Mouse (Mus musculus) heart, postnatal 0 days (tissue): ENCODE results near the gene Tfpi2. TPM values are rescaled to one million over a fixed set of nuclear protein-coding genes. Genes with fewer than 3 reads are reported as not detected.

Experiments used
- ATAC-seq: fragments of 200-750 bp; cut with Nextera tagmentation; 2 replicates; pipeline ENCODE4 v1.8.0; 2017; ENCODE audit warnings: low read depth, moderate number of reproducible peaks, moderate library complexity; ENCODE audit not compliant: insufficient read depth
- DNase-seq: peaks from one replicate; pipeline ENCODE4 v3.0.0-alpha.2; 2016; ENCODE audit warnings: low spot score
- H3K27ac ChIP-seq: fragments of 300-500 bp; sonication (generic); 2 replicates; pipeline ENCODE4 v1.5.1; 2014; ENCODE audit warnings: low read depth, mild to moderate bottlenecking
- H3K27me3 ChIP-seq: fragments of 300-500 bp; sonication (generic); 2 replicates; pipeline ENCODE4 v1.6.1; 2014; ENCODE audit warnings: low read length, mixed read lengths; ENCODE audit not compliant: control insufficient read depth, insufficient read depth
- H3K36me3 ChIP-seq: fragments of 300-500 bp; sonication (generic); replicated peaks from 2 replicates; pipeline ENCODE4 v1.6.1; 2014; ENCODE audit warnings: low read length, mixed read lengths; ENCODE audit not compliant: control insufficient read depth, insufficient read depth
- H3K4me1 ChIP-seq: fragments of 300-500 bp; sonication (generic); 2 replicates; pipeline ENCODE4 v1.6.1; 2014; ENCODE audit warnings: antibody characterized with exemption; ENCODE audit not compliant: control insufficient read depth, insufficient read depth
- H3K4me2 ChIP-seq: fragments of 300-500 bp; sonication (generic); 2 replicates; pipeline ENCODE4 v1.6.1; 2014; ENCODE audit warnings: low read depth, mild to moderate bottlenecking, low read length, moderate library complexity
- H3K4me3 ChIP-seq: fragments of 300-500 bp; sonication (generic); 2 replicates; pipeline ENCODE4 v1.5.1; 2014; ENCODE audit warnings: low read depth, low read length
- H3K9ac ChIP-seq: fragments of 300-500 bp; sonication (generic); replicated peaks from 2 replicates; pipeline ENCODE4 v1.6.1; 2014; ENCODE audit warnings: low read depth, low read length, mixed read lengths
- H3K9me3 ChIP-seq: fragments of 300-500 bp; sonication (generic); replicated peaks from 2 replicates; pipeline ENCODE4 v1.6.1; 2016; ENCODE audit warnings: low read length; ENCODE audit not compliant: control insufficient read depth
- CTCF ChIP-seq: IDR thresholded peaks from 2 replicates; pipeline ENCODE4 v1.5.1; 2016; ENCODE audit warnings: antibody characterized with exemption, control low read depth, low read depth
- EP300 ChIP-seq: IDR thresholded peaks from 2 replicates; pipeline ENCODE4 v1.6.1; 2016; ENCODE audit warnings: antibody characterized with exemption, low read depth
- WGBS: fragments of 180-500 bp; shearing (Covaris S2); extraction: QIAGEN DNeasy Blood & Tissue Kit; methylation state at CpG from one replicate; pipeline ENCODE4 v1.1.7; 2014; 5-methylcytosine and 5-hydroxymethylcytosine counted together
- polyA plus RNA-seq: library from polyadenylated mRNA; unstranded; fragments of >200 nt; fragmentation: Nextera tagmentation; extraction: Ambion mirVana; gene quantifications from 2 replicates; pipeline ENCODE4 v1.2.1, GENCODE M21; 2015
- total RNA-seq: library from RNA; depleted of rRNA; stranded (reverse); fragments of >200 nt; gene quantifications from 2 replicates; pipeline ENCODE4 v1.2.3, GENCODE M21; 2014; ENCODE audit warnings: low replicate concordance; rRNA removed

Tfpi2 gene
- 2.6 and 4.0 TPM in 2 replicates for total RNA-seq
- polyA plus RNA-seq = 4.2 and 4.8 TPM in 2 replicates

DNA sequence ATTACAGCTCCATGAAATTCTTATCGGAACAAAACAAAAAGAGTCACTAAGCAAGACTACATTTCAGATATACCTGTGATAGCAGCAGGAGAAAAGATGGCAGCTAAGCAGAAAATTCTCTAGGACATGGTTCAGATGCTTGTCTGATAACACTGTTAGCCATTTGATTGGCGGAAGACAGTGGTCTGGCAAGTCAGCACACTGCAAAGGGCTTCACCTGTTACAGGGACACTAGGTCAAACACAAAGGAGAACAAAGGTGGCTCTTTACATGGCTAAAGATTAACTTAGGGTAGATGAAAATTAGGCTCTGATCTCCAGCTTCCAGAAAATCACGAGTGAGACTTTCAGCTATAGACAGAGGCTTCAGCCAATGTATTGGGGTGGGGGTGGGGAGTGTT, at the start of gene Tfpi2:
Tfpi2 (minus strand) TSS at position 170 of the 400 bp plus-strand sequence.
- Histone ChIP-seq H3K27me3 (no peaks in the 10 kb centered on the region), H3K4me1 (no peaks in the 10 kb centered on the region), H3K4me2 (no peak within 1 kb of the TSS), H3K36me3 (no peaks in the 10 kb centered on the region), H3K9ac (no peak within 1 kb of the TSS), H3K4me3 (no peak within 1 kb of the TSS), H3K9me3 (no peaks in the 10 kb centered on the region), H3K27ac (no peak within 1 kb of the TSS)
- no peak for DNase-seq
- ATAC-seq = no peak
- TF ChIP-seq CTCF = no peak
- TF ChIP-seq EP300 = no peak
- 79% methylated on average over 3 of the region's 3 CpGs for WGBS

GRCm38 (mm10) chr6:4030956-4031355, 42.2 kb upstream of the Tfpi2 start:
- Histone ChIP-seq H3K27ac (no peak overlapping the region), H3K9me3 (no peaks in the 10 kb centered on the region), H3K36me3 (no peaks in the 10 kb centered on the region), H3K4me2 (no peak overlapping the region), H3K4me3 (no peak overlapping the region), H3K4me1 (no peaks in the 10 kb centered on the region), H3K27me3 (no peaks in the 10 kb centered on the region), H3K9ac (no peak overlapping the region)
- WGBS = 77% methylated on average over 3 of the region's 3 CpGs
- DNase-seq (no peak), ATAC-seq (no peak)
- TF ChIP-seq EP300 (no peak), CTCF (no peak)

- no peaks in the 10 kb centered on the region for H3K9me3 ChIP-seq
- no peak overlapping the region for H3K4me3 ChIP-seq
- no peak overlapping the region for H3K27ac ChIP-seq
- no peaks in the 10 kb centered on the region for H3K4me1 ChIP-seq
- H3K27me3 ChIP-seq = no peaks in the 10 kb centered on the region
- H3K9ac ChIP-seq = no peak overlapping the region
- no peak for DNase-seq
- 19% methylated on average over 2 of the region's 2 CpGs for WGBS
- ATAC-seq = no peak
- no peaks in the 10 kb centered on the region for H3K36me3 ChIP-seq
- no peak for TF ChIP-seq CTCF
- TF ChIP-seq EP300 = no peak
- H3K4me2 ChIP-seq = no peak overlapping the region
These were observed 37.6 kb upstream of the Tfpi2 start for GRCm38 (mm10) chr6:4026367-4026766.

GRCm38 (mm10) chr6:4022645-4023044, 33.9 kb upstream of the Tfpi2 start:
- 40% methylated on average over 1 of the region's 1 CpGs for WGBS
- no peaks in the 10 kb centered on the region for H3K27me3 ChIP-seq
- TF ChIP-seq CTCF (no peak), EP300 (no peak)

GRCm38 (mm10) chr6:4009548-4009947, 20.8 kb upstream of the Tfpi2 start:
- ATAC-seq = peak; percentile 58; the same call in 1 of the 2 replicates
- DNase-seq = peak; percentile 55

More at GRCm38 (mm10) chr6:4022645-4023044, 33.9 kb upstream of the Tfpi2 start:
- H3K4me1 ChIP-seq = no peaks in the 10 kb centered on the region
- H3K27ac ChIP-seq = no peak overlapping the region
- no peak overlapping the region for H3K9ac ChIP-seq
- no peaks in the 10 kb centered on the region for H3K9me3 ChIP-seq
- DNase-seq = no peak
- H3K4me2 ChIP-seq = no peak overlapping the region
- no peak overlapping the region for H3K4me3 ChIP-seq
- H3K36me3 ChIP-seq = no peaks in the 10 kb centered on the region
- no peak for ATAC-seq

GRCm38 (mm10) chr6:4008501-4009040, 19.9 kb upstream of the Tfpi2 start:
- Histone ChIP-seq H3K4me1 (no peaks in the 10 kb centered on the region), H3K9ac (no peak overlapping the region), H3K27me3 (no peaks in the 10 kb centered on the region), H3K4me2 (no peak overlapping the region), H3K36me3 (no peaks in the 10 kb centered on the region), H3K9me3 (no peaks in the 10 kb centered on the region), H3K27ac (peak overlapping the region; percentile 25; the same call in 1 of the 2 replicates), H3K4me3 (no peak overlapping the region)
- DNase-seq (no peak), ATAC-seq (no peak)
- WGBS = 26% methylated on average over 2 of the region's 2 CpGs
- no peak for TF ChIP-seq CTCF
- TF ChIP-seq EP300 = no peak

More at GRCm38 (mm10) chr6:4009548-4009947, 20.8 kb upstream of the Tfpi2 start:
- no peak for TF ChIP-seq CTCF
- TF ChIP-seq EP300 = 0 out of 2 replicates have a peak, but pooled peaks have one; percentile 60
- no peaks in the 10 kb centered on the region for H3K36me3 ChIP-seq
- no peaks in the 10 kb centered on the region for H3K4me1 ChIP-seq
- no peak overlapping the region for H3K4me3 ChIP-seq
- no peak overlapping the region for H3K9ac ChIP-seq
- H3K9me3 ChIP-seq = no peaks in the 10 kb centered on the region
- no peak overlapping the region for H3K4me2 ChIP-seq
- H3K27me3 ChIP-seq = no peaks in the 10 kb centered on the region
- H3K27ac ChIP-seq = peak overlapping the region; percentile 15; the same call in 1 of the 2 replicates
